Mouse (Mus musculus) limb, embryonic 15.5 days (tissue): ENCODE data around the gene Map3k21. TPM values are rescaled to one million over a fixed set of nuclear protein-coding genes. Genes with fewer than 3 reads are reported as not detected.

ENCODE experiments used
- polyA plus RNA-seq: library from polyadenylated mRNA; unstranded; fragments of >200 nt; fragmentation: Nextera tagmentation; extraction: Ambion mirVana; gene quantifications from 2 replicates; pipeline ENCODE4 v1.2.1, GENCODE M21; 2015

Map3k21 gene
- polyA plus RNA-seq, 1 experiment from 2014 or later, result 0.27 TPM

Other genes starting within 250 kb of the Map3k21 start
- gene Map10, start 240.6 kb upstream of the Map3k21 start, polyA plus RNA-seq, result 5.4 and 5.9 TPM in 2 replicates
- 38.6 and 40.0 TPM in 2 replicates for gene Ntpcr, start 180.5 kb upstream of the Map3k21 start, polyA plus RNA-seq
- 0.70 and 0.89 TPM in 2 replicates for gene Pcnx2, start 12.1 kb upstream of the Map3k21 start, polyA plus RNA-seq
- gene Kcnk1, start 84.7 kb downstream of the Map3k21 start, polyA plus RNA-seq, result 25.7 and 25.8 TPM in 2 replicates